Mouse (Mus musculus) intestine, embryonic 16.5 days (tissue): ENCODE results near the gene Zbtb7b. TPM values are rescaled to one million over a fixed set of nuclear protein-coding genes. Genes with fewer than 3 reads are reported as not detected.

Experiments used
- ATAC-seq: fragments of 200-750 bp; cut with Nextera tagmentation; 2 replicates; pipeline ENCODE4 v1.8.0; 2017; ENCODE audit warnings: moderate TSS enrichment, moderate library complexity
- H3K27ac ChIP-seq: fragments of 300-500 bp; sonication (generic); 2 replicates; pipeline ENCODE4 v1.5.1; 2014; ENCODE audit warnings: mild to moderate bottlenecking, low read length
- H3K27me3 ChIP-seq: fragments of 300-500 bp; sonication (generic); replicated peaks from 2 replicates; pipeline ENCODE4 v1.6.1; 2014; ENCODE audit warnings: low read length, control low read depth, mixed read lengths; ENCODE audit not compliant: control insufficient read depth, insufficient read depth
- H3K36me3 ChIP-seq: fragments of 300-500 bp; sonication (generic); 2 replicates; pipeline ENCODE4 v1.6.1; 2014; ENCODE audit warnings: low read length, control low read depth; ENCODE audit not compliant: control insufficient read depth, insufficient read depth
- H3K4me1 ChIP-seq: fragments of 300-500 bp; sonication (generic); 2 replicates; pipeline ENCODE4 v1.6.1; 2014; ENCODE audit warnings: low read length, control low read depth, mixed read lengths; ENCODE audit not compliant: control insufficient read depth, insufficient read depth
- H3K4me2 ChIP-seq: fragments of 300-500 bp; sonication (generic); 2 replicates; pipeline ENCODE4 v1.6.1; 2014; ENCODE audit warnings: low read depth, low read length, control low read depth
- H3K4me3 ChIP-seq: fragments of 300-500 bp; sonication (generic); 2 replicates; pipeline ENCODE4 v1.5.1; 2014; ENCODE audit warnings: mild to moderate bottlenecking, low read length
- H3K9ac ChIP-seq: fragments of 300-500 bp; sonication (generic); 2 replicates; pipeline ENCODE4 v1.6.1; 2014; ENCODE audit warnings: low read depth, low read length
- H3K9me3 ChIP-seq: fragments of 300-500 bp; sonication (generic); 2 replicates; pipeline ENCODE4 v1.6.1; 2016; ENCODE audit warnings: low read length, control low read depth; ENCODE audit not compliant: control insufficient read depth
- WGBS: fragments of 180-500 bp; shearing (Covaris S2); extraction: QIAGEN DNeasy Blood & Tissue Kit; methylation state at CpG from one replicate; pipeline ENCODE4 v1.1.7; 2014; 5-methylcytosine and 5-hydroxymethylcytosine counted together
- polyA plus RNA-seq: library from polyadenylated mRNA; unstranded; fragments of >200 nt; fragmentation: Nextera tagmentation; extraction: Ambion mirVana; gene quantifications from 2 replicates; pipeline ENCODE4 v1.2.1, GENCODE M21; 2015

Zbtb7b gene
- polyA plus RNA-seq, 1 experiment from 2014 or later: 10.0 TPM

DNA sequence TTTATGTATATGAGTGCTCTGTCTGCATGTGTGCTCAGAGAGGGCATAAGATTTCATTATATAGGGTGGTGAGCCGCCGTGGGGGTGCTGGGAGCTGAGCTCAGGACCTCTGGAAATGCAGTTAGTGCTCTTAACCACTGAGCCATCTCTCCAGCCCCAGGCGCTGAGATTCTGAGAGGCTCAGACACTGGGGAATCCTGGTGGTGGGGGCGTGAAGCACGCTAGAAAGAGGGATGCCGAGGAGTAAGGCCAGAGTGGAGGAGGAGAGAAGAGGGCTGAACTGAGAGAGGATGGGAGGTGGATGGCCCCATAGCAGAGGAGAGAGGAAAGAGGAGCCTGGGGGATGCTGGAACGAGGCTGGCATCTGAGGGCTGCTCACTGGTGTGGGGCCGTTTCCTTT is 29.9 kb downstream of the Zbtb7b start:
- H3K27me3 ChIP-seq: no peaks in the 10 kb centered on the region
- no peak overlapping the region for H3K9ac ChIP-seq
- WGBS: 74% methylated on average over 8 of the region's 8 CpGs
- H3K4me2 ChIP-seq: no peak overlapping the region
- H3K4me1 ChIP-seq: peaks cover 19% of the 10 kb centered on the region
- no peak overlapping the region for H3K4me3 ChIP-seq
- no peak overlapping the region for H3K27ac ChIP-seq
- no peak for ATAC-seq
- H3K36me3 ChIP-seq: no peaks in the 10 kb centered on the region
- no peaks in the 10 kb centered on the region for H3K9me3 ChIP-seq

DNA sequence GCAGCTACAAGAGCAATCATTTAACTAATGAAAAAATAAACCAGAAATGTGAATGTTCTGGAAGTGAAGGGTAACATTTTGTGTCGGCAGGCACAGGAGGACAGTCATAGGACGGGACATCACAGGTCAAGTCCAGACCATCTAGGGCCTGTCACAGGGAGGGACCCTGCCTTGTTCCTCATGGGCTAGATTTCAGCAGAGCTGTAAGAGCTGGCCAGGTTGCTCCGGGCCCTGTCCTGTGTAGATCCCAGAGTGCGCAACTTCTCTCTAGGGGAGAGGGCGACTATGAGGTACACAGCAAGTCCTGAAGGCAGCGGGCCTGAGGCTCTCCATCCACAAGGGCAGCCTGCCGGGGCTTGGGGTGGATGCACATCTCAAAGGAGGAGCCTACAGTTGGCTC is 32.9 kb downstream of the Zbtb7b start, which contains the start of gene Dcst2:
TSS of gene Dcst2 (plus strand) at position 301 of the 400 bp plus-strand sequence.
- peaks cover 10% of the 10 kb centered on the region for H3K4me1 ChIP-seq
- H3K4me3 ChIP-seq: no peak within 1 kb of the TSS
- H3K27me3 ChIP-seq: no peaks in the 10 kb centered on the region
- no peak within 1 kb of the TSS for H3K9ac ChIP-seq
- no peaks in the 10 kb centered on the region for H3K36me3 ChIP-seq
- no peak within 1 kb of the TSS for H3K27ac ChIP-seq
- no peaks in the 10 kb centered on the region for H3K9me3 ChIP-seq
- no peak for ATAC-seq
- no peak within 1 kb of the TSS for H3K4me2 ChIP-seq
- 83% methylated on average over 7 of the region's 7 CpGs for WGBS

DNA sequence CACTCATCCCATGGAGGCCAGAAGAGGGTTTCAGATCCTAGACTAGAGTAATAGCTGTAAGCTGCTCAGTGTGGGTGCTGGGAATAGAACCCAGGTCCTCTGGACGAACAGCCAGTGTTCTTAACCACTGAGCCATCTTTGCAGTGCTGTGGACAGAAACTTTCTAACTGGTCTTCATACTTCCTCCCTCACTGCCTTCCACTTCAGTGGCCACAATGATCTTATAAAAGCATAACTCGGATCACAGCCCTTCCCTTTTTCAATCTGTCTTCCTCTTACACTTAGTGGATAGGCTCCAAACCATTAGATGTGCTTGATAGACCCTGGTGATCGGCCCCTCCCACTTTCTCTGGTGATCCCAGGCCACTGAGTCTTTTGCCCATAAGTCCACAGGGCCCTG is 34.3 kb downstream of the Zbtb7b start:
- H3K4me3 ChIP-seq: no peak overlapping the region
- no peak overlapping the region for H3K27ac ChIP-seq
- 83% methylated on average over 3 of the region's 3 CpGs for WGBS
- no peak for ATAC-seq
- no peaks in the 10 kb centered on the region for H3K9me3 ChIP-seq
- peaks cover 10% of the 10 kb centered on the region for H3K4me1 ChIP-seq
- H3K9ac ChIP-seq: no peak overlapping the region
- no peaks in the 10 kb centered on the region for H3K27me3 ChIP-seq
- no peaks in the 10 kb centered on the region for H3K36me3 ChIP-seq
- no peak overlapping the region for H3K4me2 ChIP-seq

DNA sequence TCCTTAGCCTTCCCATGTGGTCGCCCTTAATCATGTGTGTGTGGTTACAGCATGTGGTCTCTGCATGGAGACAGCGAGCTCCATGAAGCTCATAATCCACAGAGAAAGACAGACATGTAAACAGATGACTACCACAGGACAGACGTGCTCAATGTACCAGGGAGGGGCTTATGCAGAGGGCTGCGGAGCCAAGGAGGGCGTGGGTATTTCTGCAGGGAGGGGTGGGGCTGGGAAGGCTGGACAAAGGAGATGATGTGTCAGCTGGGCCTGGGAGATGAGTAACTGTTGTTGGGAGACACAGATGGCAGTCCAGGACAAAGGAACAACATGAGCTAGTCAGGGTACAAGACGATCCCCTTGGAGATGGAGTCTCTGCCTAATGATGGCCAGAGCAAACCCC is 34.9 kb downstream of the Zbtb7b start:
- 51% methylated on average over 6 of the region's 6 CpGs for WGBS
- Histone ChIP-seq H3K9ac (no peak overlapping the region), H3K4me1 (peaks cover 13% of the 10 kb centered on the region), H3K9me3 (no peaks in the 10 kb centered on the region), H3K4me2 (no peak overlapping the region), H3K4me3 (no peak overlapping the region), H3K36me3 (no peaks in the 10 kb centered on the region), H3K27me3 (no peaks in the 10 kb centered on the region), H3K27ac (no peak overlapping the region)
- no peak for ATAC-seq

DNA sequence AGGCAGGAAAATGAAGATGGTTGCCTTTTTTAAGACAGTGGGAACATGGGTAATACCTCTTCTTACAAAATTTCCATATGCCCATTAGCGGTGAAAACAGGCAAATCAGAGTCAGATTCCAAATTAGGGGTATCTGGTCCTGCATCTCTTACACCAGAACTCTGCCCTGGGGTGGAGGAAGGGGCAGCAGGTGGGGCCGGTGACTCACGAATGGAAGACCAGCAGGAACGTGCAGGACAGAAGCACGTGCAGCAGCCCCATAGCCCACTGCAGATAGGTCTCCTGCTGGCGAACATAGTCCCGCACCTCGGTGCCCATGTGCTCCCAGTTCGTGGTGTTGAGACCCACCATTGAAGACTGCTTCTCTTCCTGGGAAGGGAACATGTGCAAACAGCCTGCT is 38.5 kb downstream of the Zbtb7b start:
- H3K27me3 ChIP-seq: no peaks in the 10 kb centered on the region
- H3K4me3 ChIP-seq: no peak overlapping the region
- H3K9ac ChIP-seq: no peak overlapping the region
- H3K4me1 ChIP-seq: peaks cover 21% of the 10 kb centered on the region
- no peaks in the 10 kb centered on the region for H3K36me3 ChIP-seq
- no peaks in the 10 kb centered on the region for H3K9me3 ChIP-seq
- ATAC-seq: no peak
- WGBS: 67% methylated on average over 9 of the region's 9 CpGs
- H3K27ac ChIP-seq: peak overlapping the region; percentile 78; the same call in 1 of the 2 replicates
- no peak overlapping the region for H3K4me2 ChIP-seq

DNA sequence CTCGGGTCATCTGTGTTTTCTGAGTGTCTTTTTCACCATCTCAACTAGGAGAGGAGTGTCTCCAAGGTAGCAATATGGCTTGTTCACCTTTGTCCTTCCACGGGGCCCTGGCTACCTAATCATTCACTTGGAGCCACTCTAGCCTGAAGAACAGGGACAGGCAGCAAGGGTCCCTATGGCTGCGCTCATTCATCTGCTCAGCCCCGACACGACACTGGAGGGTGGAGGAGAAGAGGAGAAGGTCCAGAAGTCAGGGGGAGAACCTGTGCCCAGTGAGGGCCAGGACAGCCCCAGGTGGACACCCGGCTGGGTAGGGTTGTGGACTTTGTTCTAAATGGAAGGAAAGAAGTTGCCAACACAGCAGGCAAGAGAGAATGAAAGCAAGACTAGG is 39.1 kb downstream of the Zbtb7b start:
- peak overlapping the region; percentile 29; the same call in 1 of the 2 replicates for H3K4me2 ChIP-seq
- ATAC-seq: peak; percentile 39
- H3K36me3 ChIP-seq: no peaks in the 10 kb centered on the region
- H3K4me1 ChIP-seq: peaks cover 23% of the 10 kb centered on the region
- no peaks in the 10 kb centered on the region for H3K27me3 ChIP-seq
- H3K4me3 ChIP-seq: no peak overlapping the region
- WGBS: 61% methylated on average over 6 of the region's 6 CpGs
- peak overlapping the region; percentile 78 for H3K27ac ChIP-seq
- no peaks in the 10 kb centered on the region for H3K9me3 ChIP-seq
- H3K9ac ChIP-seq: peak overlapping the region; percentile 35

DNA sequence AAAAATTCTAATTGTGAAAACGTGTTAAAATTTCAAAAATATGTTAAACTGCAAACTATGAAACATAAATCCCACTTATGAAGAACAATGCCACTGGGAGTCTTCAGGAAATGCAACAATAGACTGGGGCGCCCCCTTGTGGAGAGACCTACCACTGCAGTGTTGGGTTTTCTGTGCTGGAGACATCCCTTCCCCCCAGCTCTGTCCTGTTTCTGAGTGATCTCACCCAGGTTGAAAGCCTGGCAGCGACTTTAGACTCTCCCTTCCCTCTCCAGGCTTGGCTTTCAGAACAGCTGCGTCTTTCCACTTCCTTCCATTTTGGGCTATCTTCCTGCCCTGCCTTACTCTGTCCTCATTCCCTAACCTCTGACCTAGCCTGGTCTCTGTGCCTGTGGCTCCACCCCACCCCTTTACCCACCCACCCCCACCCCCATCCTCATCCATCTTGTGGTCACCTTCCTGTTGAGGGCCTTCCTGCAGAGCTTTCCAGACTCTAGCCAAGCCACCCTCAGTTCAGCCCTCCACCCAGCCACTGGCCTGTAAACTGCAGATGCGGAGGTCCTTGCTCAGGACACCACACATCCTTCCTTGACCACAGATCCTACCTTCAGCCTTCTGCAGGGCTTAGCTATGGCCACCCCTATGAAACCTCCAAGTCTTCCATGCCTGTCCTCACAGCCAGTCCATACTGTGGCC is 39.6 kb downstream of the Zbtb7b start:
- no peaks in the 10 kb centered on the region for H3K36me3 ChIP-seq
- H3K4me1 ChIP-seq: peaks cover 28% of the 10 kb centered on the region
- peak overlapping the region; percentile 78 for H3K27ac ChIP-seq
- no peak overlapping the region for H3K4me3 ChIP-seq
- H3K27me3 ChIP-seq: no peaks in the 10 kb centered on the region
- WGBS: 17% methylated on average over 5 of the region's 5 CpGs
- H3K4me2 ChIP-seq: peak overlapping the region; percentile 29; the same call in 1 of the 2 replicates
- peak overlapping the region; percentile 35; the same call in 1 of the 2 replicates for H3K9ac ChIP-seq
- no peaks in the 10 kb centered on the region for H3K9me3 ChIP-seq
- ATAC-seq: peak; percentile 61

DNA sequence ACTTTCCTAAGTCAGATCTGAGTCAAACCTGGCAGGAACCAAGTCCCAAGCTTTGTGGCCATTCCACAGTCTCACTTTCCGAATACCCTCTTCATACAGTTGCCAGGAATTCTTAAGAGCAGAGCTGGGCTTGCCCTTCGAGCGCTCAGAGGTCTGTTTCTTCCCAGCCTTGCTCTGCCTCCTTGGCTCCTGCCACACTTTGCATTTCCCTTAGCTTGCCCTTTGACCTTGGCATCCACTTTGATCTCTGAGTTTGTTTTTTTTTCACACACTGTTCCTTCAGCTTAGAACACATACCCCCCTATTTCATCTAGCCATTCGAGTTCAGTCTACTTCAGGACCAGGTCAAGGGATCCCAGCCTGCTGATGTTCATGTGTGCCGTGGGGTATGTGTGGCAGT is 43.3 kb downstream of the Zbtb7b start:
- no peaks in the 10 kb centered on the region for H3K27me3 ChIP-seq
- no peak for ATAC-seq
- H3K4me3 ChIP-seq: no peak overlapping the region
- no peaks in the 10 kb centered on the region for H3K36me3 ChIP-seq
- H3K9ac ChIP-seq: no peak overlapping the region
- no peaks in the 10 kb centered on the region for H3K9me3 ChIP-seq
- peaks cover 34% of the 10 kb centered on the region for H3K4me1 ChIP-seq
- 58% methylated on average over 5 of the region's 5 CpGs for WGBS
- H3K27ac ChIP-seq: no peak overlapping the region
- H3K4me2 ChIP-seq: no peak overlapping the region

DNA sequence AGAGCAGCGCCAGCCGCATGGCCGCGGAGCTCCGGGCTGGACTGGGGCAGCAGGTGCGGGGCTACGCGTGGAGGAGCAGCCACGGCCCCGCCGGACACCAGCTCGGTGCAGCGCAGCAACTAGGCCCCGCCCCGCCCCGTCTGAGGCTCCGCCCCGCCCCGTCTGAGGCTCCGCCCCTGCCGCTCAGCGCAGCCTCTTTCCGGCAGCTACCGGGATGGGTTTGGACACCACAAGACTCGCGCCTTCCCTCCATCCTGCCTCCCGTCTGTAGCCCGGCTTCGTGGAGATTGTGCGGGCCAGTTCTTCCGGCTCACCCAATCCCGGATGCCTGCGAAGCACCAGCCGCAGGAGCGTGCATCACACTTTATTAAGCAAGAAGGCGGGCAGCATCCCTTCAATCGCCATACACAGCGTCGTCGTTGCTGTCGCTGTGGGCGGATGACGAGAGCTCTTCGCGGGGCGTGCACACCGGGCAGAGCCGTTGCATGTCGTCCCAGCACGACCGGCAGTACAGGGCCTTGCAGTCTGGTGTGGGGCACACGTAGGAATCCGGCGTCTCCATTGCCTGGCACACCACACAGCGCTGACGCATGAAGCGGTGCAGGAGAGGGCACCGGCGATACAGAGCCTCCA is 44.6 kb downstream of the Zbtb7b start, which contains the start of gene Adam15:
TSS of gene Adam15 (minus strand) at position 128 of the 633 bp plus-strand sequence.
- peak; percentile 90 for ATAC-seq
- Histone ChIP-seq H3K4me2 (peak within 1 kb of the TSS; percentile 99), H3K9ac (peak within 1 kb of the TSS; percentile 77), H3K9me3 (no peaks in the 10 kb centered on the region), H3K4me1 (peaks cover 26% of the 10 kb centered on the region), H3K36me3 (no peaks in the 10 kb centered on the region; the same call in 1 of the 2 replicates), H3K27ac (peak within 1 kb of the TSS; percentile 54), H3K4me3 (peak within 1 kb of the TSS; percentile 77), H3K27me3 (no peaks in the 10 kb centered on the region)
- WGBS: under 1% methylated on average over 59 of the region's 59 CpGs
